Mouse (Mus musculus) heart, postnatal 0 days (tissue): ENCODE measurements around the gene Ntn5. TPM values are rescaled to one million over a fixed set of nuclear protein-coding genes. Genes with fewer than 3 reads are reported as not detected.

Experiments
- ATAC-seq: fragments of 200-750 bp; cut with Nextera tagmentation; 2 replicates; pipeline ENCODE4 v1.8.0; 2017; ENCODE audit warnings: low read depth, moderate number of reproducible peaks, moderate library complexity; ENCODE audit not compliant: insufficient read depth
- DNase-seq: peaks from one replicate; pipeline ENCODE4 v3.0.0-alpha.2; 2016; ENCODE audit warnings: low spot score
- H3K27ac ChIP-seq: fragments of 300-500 bp; sonication (generic); 2 replicates; pipeline ENCODE4 v1.5.1; 2014; ENCODE audit warnings: low read depth, mild to moderate bottlenecking
- H3K27me3 ChIP-seq: fragments of 300-500 bp; sonication (generic); 2 replicates; pipeline ENCODE4 v1.6.1; 2014; ENCODE audit warnings: low read length, mixed read lengths; ENCODE audit not compliant: control insufficient read depth, insufficient read depth
- H3K36me3 ChIP-seq: fragments of 300-500 bp; sonication (generic); replicated peaks from 2 replicates; pipeline ENCODE4 v1.6.1; 2014; ENCODE audit warnings: low read length, mixed read lengths; ENCODE audit not compliant: control insufficient read depth, insufficient read depth
- H3K4me1 ChIP-seq: fragments of 300-500 bp; sonication (generic); 2 replicates; pipeline ENCODE4 v1.6.1; 2014; ENCODE audit warnings: antibody characterized with exemption; ENCODE audit not compliant: control insufficient read depth, insufficient read depth
- H3K4me2 ChIP-seq: fragments of 300-500 bp; sonication (generic); 2 replicates; pipeline ENCODE4 v1.6.1; 2014; ENCODE audit warnings: low read depth, mild to moderate bottlenecking, low read length, moderate library complexity
- H3K4me3 ChIP-seq: fragments of 300-500 bp; sonication (generic); 2 replicates; pipeline ENCODE4 v1.5.1; 2014; ENCODE audit warnings: low read depth, low read length
- H3K9ac ChIP-seq: fragments of 300-500 bp; sonication (generic); replicated peaks from 2 replicates; pipeline ENCODE4 v1.6.1; 2014; ENCODE audit warnings: low read depth, low read length, mixed read lengths
- H3K9me3 ChIP-seq: fragments of 300-500 bp; sonication (generic); replicated peaks from 2 replicates; pipeline ENCODE4 v1.6.1; 2016; ENCODE audit warnings: low read length; ENCODE audit not compliant: control insufficient read depth
- CTCF ChIP-seq: IDR thresholded peaks from 2 replicates; pipeline ENCODE4 v1.5.1; 2016; ENCODE audit warnings: antibody characterized with exemption, control low read depth, low read depth
- EP300 ChIP-seq: IDR thresholded peaks from 2 replicates; pipeline ENCODE4 v1.6.1; 2016; ENCODE audit warnings: antibody characterized with exemption, low read depth
- WGBS: fragments of 180-500 bp; shearing (Covaris S2); extraction: QIAGEN DNeasy Blood & Tissue Kit; methylation state at CpG from one replicate; pipeline ENCODE4 v1.1.7; 2014; 5-methylcytosine and 5-hydroxymethylcytosine counted together
- polyA plus RNA-seq: library from polyadenylated mRNA; unstranded; fragments of >200 nt; fragmentation: Nextera tagmentation; extraction: Ambion mirVana; gene quantifications from 2 replicates; pipeline ENCODE4 v1.2.1, GENCODE M21; 2015
- total RNA-seq: library from RNA; depleted of rRNA; stranded (reverse); fragments of >200 nt; gene quantifications from 2 replicates; pipeline ENCODE4 v1.2.3, GENCODE M21; 2014; ENCODE audit warnings: low replicate concordance

Ntn5 gene
- total and polyA plus RNA-seq, 2 experiments from 2014 or later: not detected

GRCm38 (mm10) chr7:45665303-45666138 lies 18.3 kb upstream of the Ntn5 start:
- Histone ChIP-seq H3K4me2 (no peak overlapping the region), H3K27ac (no peak overlapping the region), H3K27me3 (no peaks in the 10 kb centered on the region), H3K9me3 (no peaks in the 10 kb centered on the region), H3K36me3 (no peaks in the 10 kb centered on the region), H3K4me3 (no peak overlapping the region), H3K4me1 (peaks cover 3% of the 10 kb centered on the region; the same call in 1 of the 2 replicates), H3K9ac (no peak overlapping the region)
- DNase-seq (no peak), ATAC-seq (no peak)
- TF ChIP-seq EP300 (no peak), CTCF (no peak)
- 52% methylated on average over 13 of the region's 13 CpGs for WGBS

DNA sequence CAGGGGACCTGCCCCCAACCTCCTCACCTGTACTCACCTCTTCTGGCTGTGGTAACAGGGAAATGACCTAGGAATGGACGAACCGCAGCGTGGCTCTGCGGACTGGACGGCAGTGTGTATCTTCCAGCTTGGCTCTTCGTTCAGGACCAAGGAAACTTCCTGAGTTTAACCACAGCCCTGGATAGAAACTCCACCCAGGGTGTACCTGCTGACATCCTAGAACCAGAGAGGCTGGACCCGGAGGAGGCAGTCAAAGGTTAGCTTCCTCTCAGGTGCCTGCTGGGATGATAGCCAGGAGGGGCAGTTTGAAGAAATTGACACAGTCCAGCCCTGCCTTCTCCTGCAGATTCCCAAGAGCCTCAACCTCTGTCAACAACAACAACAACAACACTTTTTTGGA lies 17.7 kb upstream of the Ntn5 start, which contains the start of gene Fut2:
TSS of gene Fut2 (minus strand) at position 234 of the 400 bp plus-strand sequence.
- Histone ChIP-seq H3K4me3 (no peak within 1 kb of the TSS), H3K4me2 (no peak within 1 kb of the TSS), H3K9ac (no peak within 1 kb of the TSS), H3K27me3 (no peaks in the 10 kb centered on the region), H3K27ac (no peak within 1 kb of the TSS), H3K9me3 (no peaks in the 10 kb centered on the region), H3K36me3 (no peaks in the 10 kb centered on the region), H3K4me1 (peaks cover 3% of the 10 kb centered on the region; the same call in 1 of the 2 replicates)
- WGBS: 83% methylated on average over 7 of the region's 7 CpGs
- DNase-seq: no peak
- ATAC-seq: no peak
- TF ChIP-seq CTCF: no peak
- TF ChIP-seq EP300: no peak

DNA sequence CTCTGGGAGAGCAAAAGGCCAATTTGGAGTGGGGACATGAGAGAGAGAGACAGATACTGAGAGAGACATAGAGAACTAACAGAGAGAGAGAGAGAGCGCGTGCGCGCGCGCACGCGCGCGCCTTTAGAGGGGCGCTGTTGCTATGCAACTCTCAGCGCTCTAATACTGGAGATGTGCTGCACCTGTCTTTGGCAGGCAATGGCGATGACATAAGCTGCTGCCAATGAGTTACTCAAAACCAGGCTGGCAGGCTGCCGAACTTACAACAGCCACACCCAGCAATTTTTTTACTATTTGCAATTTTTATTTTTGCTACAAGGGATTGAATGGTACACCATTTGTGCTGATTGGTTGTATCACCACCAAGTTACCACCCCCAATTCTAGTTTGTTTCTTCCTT lies 16.1 kb upstream of the Ntn5 start:
- DNase-seq (no peak), ATAC-seq (no peak)
- WGBS: 71% methylated on average over 14 of the region's 14 CpGs
- Histone ChIP-seq H3K9me3 (no peaks in the 10 kb centered on the region), H3K4me1 (peaks cover 3% of the 10 kb centered on the region; the same call in 1 of the 2 replicates), H3K9ac (no peak overlapping the region), H3K4me3 (no peak overlapping the region), H3K4me2 (no peak overlapping the region), H3K27me3 (no peaks in the 10 kb centered on the region), H3K27ac (no peak overlapping the region), H3K36me3 (no peaks in the 10 kb centered on the region)
- no peak for TF ChIP-seq CTCF
- TF ChIP-seq EP300: no peak

GRCm38 (mm10) chr7:45668921-45669320 lies 14.9 kb upstream of the Ntn5 start:
- Histone ChIP-seq H3K27ac (no peak overlapping the region), H3K9ac (no peak overlapping the region), H3K4me2 (no peak overlapping the region), H3K36me3 (no peaks in the 10 kb centered on the region), H3K27me3 (no peaks in the 10 kb centered on the region), H3K4me1 (peaks cover 3% of the 10 kb centered on the region; the same call in 1 of the 2 replicates), H3K4me3 (no peak overlapping the region), H3K9me3 (no peaks in the 10 kb centered on the region)
- ATAC-seq (no peak), DNase-seq (no peak)
- TF ChIP-seq CTCF (peak; percentile 8; the same call in 1 of the 2 replicates), EP300 (no peak)
- 94% methylated on average over 9 of the region's 9 CpGs for WGBS

GRCm38 (mm10) chr7:45677627-45678295 lies 6.1 kb upstream of the Ntn5 start:
- no peak overlapping the region for H3K4me2 ChIP-seq
- peaks cover 26% of the 10 kb centered on the region for H3K4me1 ChIP-seq
- 76% methylated on average over 7 of the region's 7 CpGs for WGBS
- no peak overlapping the region for H3K4me3 ChIP-seq
- H3K9me3 ChIP-seq: no peaks in the 10 kb centered on the region
- DNase-seq (no peak), ATAC-seq (no peak)
- no peaks in the 10 kb centered on the region for H3K27me3 ChIP-seq
- TF ChIP-seq EP300: no peak
- TF ChIP-seq CTCF: no peak
- H3K36me3 ChIP-seq: no peaks in the 10 kb centered on the region
- H3K27ac ChIP-seq: no peak overlapping the region
- H3K9ac ChIP-seq: no peak overlapping the region
